ENCODE assay signal across 8 mouse cellular contexts in genomic region chr4:49520572-49521340, GRCm38 (mm10). TPM values are rescaled to one million over a fixed set of nuclear protein-coding genes. Genes with fewer than 3 reads are reported as not detected.
DNase-seq lines count a peak whose midpoint lies in the region; ATAC-seq lines count a peak whose summit lies in the region.

TSS of gene Mrpl50 (minus strand) at chr4:49521093.
TSS of gene Zfp189 (plus strand) at chr4:49521176.

- peak; percentile 97 for DNase-seq in adipocyte (ENCODE audit: low spot score)
- peak; percentile 98 for DNase-seq in embryo, embryonic 10 days (ENCODE audit: low spot score)
- DNase-seq in gastrocnemius, postnatal 10 days = peak; percentile 85
- peak; percentile 97 for DNase-seq in induced T-regulatory cell, adult 2 months (ENCODE audit: low read depth)
- DNase-seq in left cerebral cortex, adult 9 months (ENCODE audit: low spot score in 2 of 2) = peak; percentile 94 to 98
- peak; percentile 89 for DNase-seq in right cerebral cortex, postnatal 14 days
- peak; percentile 89 to 93 for DNase-seq in urinary bladder, postnatal 36 days (ENCODE audit: low spot score in 2 of 2)

- peak; percentile 91 for ATAC-seq in megakaryocyte progenitor cell, adult 5-6 weeks (replicated peaks; ENCODE audit: poor library complexity)

RNA-seq across cellular contexts. Expression of gene Mrpl50, which starts in this region (rescaled TPM):
- total RNA-seq in gastrocnemius, postnatal 10 days (2021) = 10 to 100 TPM; 32.1 to 33.7 TPM
- total RNA-seq in megakaryocyte progenitor cell, adult 5-6 weeks (2015) = 45.5 and 50.4 TPM in 2 replicates
- 35.6 and 44.8 TPM in 2 replicates for total RNA-seq in megakaryocyte progenitor cell, adult 5-6 weeks (2017)

RNA-seq across cellular contexts. Expression of gene Zfp189, which starts in this region (rescaled TPM):
- total RNA-seq in gastrocnemius, postnatal 10 days (2021) = 1 to 10 TPM; 3.4 to 3.6 TPM
- total RNA-seq in megakaryocyte progenitor cell, adult 5-6 weeks (2015) = 8.7 and 9.7 TPM in 2 replicates
- 4.0 and 7.6 TPM in 2 replicates for total RNA-seq in megakaryocyte progenitor cell, adult 5-6 weeks (2017)

Comparison
In these comparisons a context has a peak if more than half of its experiments do, and no peak if none do; other contexts are left out.
1. Peak in every context shown above with its lines: DNase-seq and ATAC-seq.